Comparison of ENCODE assay signal across 9 mouse cellular contexts in genomic region chr11:120354304-120355276, GRCm38 (mm10). TPM values are rescaled to one million over a fixed set of nuclear protein-coding genes. Genes with fewer than 3 reads are reported as not detected.
DNase-seq lines count a peak whose midpoint lies in the region; ATAC-seq and TF ChIP-seq lines count a peak whose summit lies in the region.
"Had no signal": no experiment of that assay in that cellular context is flagged by ENCODE, and none has a peak within 500 bp of the region (broad histone marks: within the 10 kb centered on the region; RNA-seq: fewer than 3 reads in every experiment).

No protein-coding gene starts in this region.

- peaks cover 10% of the 10 kb centered on the region for H3K27me3 ChIP-seq in liver, embryonic 14.5 days (ENCODE audit: control insufficient read depth, insufficient read depth, low read length)
- H3K27me3 ChIP-seq in forebrain, embryonic 12.5 days: no peaks in the 10 kb centered on the region

- H3K4me1 ChIP-seq in bone marrow, adult 2 months (ENCODE audit: control insufficient read depth, insufficient read depth, low read length): peaks cover 8% of the 10 kb centered on the region; the same call in 1 of the 2 replicates
- H3K4me1 ChIP-seq in liver, embryonic 14.5 days (replicated peaks; ENCODE audit: control insufficient read depth in 2 of 2, insufficient read depth in 2 of 2, low read length in 1 of 2): peaks cover 40 to 58% of the 10 kb centered on the region in 2 experiments
- H3K4me1 ChIP-seq in forebrain, embryonic 12.5 days: peaks cover 58% of the 10 kb centered on the region

- H3K9ac ChIP-seq in liver, embryonic 14.5 days (replicated peaks): peak overlapping the region; percentile 67
- H3K9ac ChIP-seq in forebrain, embryonic 12.5 days: no peak overlapping the region

- H3K4me3 ChIP-seq in bone marrow, adult 2 months (replicated peaks; ENCODE audit: control insufficient read depth, low read depth, low read length): no peak overlapping the region
- H3K4me3 ChIP-seq in liver, embryonic 14.5 days (ENCODE audit: insufficient read depth in 1 of 2, low read depth in 2 of 2, low read length in 2 of 2): peak overlapping the region; percentile 23 to 40; a peak in 3 of 4 replicates
- H3K4me3 ChIP-seq in forebrain, embryonic 12.5 days (replicated peaks): no peak overlapping the region

- H3K4me2 ChIP-seq in liver, embryonic 14.5 days (ENCODE audit: low read depth): peak overlapping the region; percentile 63
- H3K4me2 ChIP-seq in forebrain, embryonic 12.5 days: no peak overlapping the region

- WGBS in bone marrow, adult 2 months: 75% methylated on average over 17 of the region's 17 CpGs
- WGBS in liver, embryonic 14.5 days (ENCODE audit: insufficient replicate concordance): 73% methylated on average over 17 of the region's 17 CpGs
- 89% methylated on average over 17 of the region's 17 CpGs for WGBS in forebrain, embryonic 12.5 days

- no peak for TF ChIP-seq CTCF in bone marrow, adult 2 months (IDR thresholded peaks at IDR 0.05; ENCODE audit: control insufficient read depth, insufficient read depth, low read length)
- no peak for TF ChIP-seq CTCF in liver, embryonic 14.5 days (IDR thresholded peaks at IDR 0.05; ENCODE audit: low read depth)

- ATAC-seq in liver, embryonic 14.5 days (ENCODE audit: insufficient read depth): no peak; the same call in 1 of the 2 replicates
- ATAC-seq in forebrain, embryonic 12.5 days (ENCODE audit: low FRiP score): no peak
- ATAC-seq: midbrain, embryonic 16.5 days had no signal

- no peaks in the 10 kb centered on the region for H3K36me3 ChIP-seq in liver, embryonic 14.5 days (replicated peaks; ENCODE audit: control insufficient read depth, insufficient read depth, low read depth)
- no peaks in the 10 kb centered on the region for H3K36me3 ChIP-seq in forebrain, embryonic 12.5 days (replicated peaks)

- peak overlapping the region; percentile 77 for H3K27ac ChIP-seq in bone marrow, adult 2 months (ENCODE audit: control insufficient read depth, insufficient read depth, low read depth, low read length, poor library complexity)
- peak overlapping the region; percentile 96 for H3K27ac ChIP-seq in liver, embryonic 14.5 days
- no peak overlapping the region for H3K27ac ChIP-seq in forebrain, embryonic 12.5 days

- no peak for TF ChIP-seq POLR2A in bone marrow, adult 2 months (IDR thresholded peaks at IDR 0.05; ENCODE audit: borderline replicate concordance, control insufficient read depth, low read depth, low read length)

- H3K9me3 ChIP-seq in liver, embryonic 14.5 days (ENCODE audit: control insufficient read depth, low read length): no peaks in the 10 kb centered on the region
- no peaks in the 10 kb centered on the region for H3K9me3 ChIP-seq in forebrain, embryonic 12.5 days

- DNase-seq in layer of hippocampus, adult 9-11 months: peak; percentile 4
- no peak for DNase-seq in layer of hippocampus, adult 11-12 months (ENCODE audit: low spot score)
- peak; percentile 60 for DNase-seq in MN1 (ENCODE audit: low spot score)
- DNase-seq in liver, embryonic 14.5 days (ENCODE audit: low read depth in 3 of 3, low spot score in 3 of 3): no peak
- DNase-seq in retina, postnatal 1 day: no peak
- DNase-seq: kidney, adult 18-20 months had no signal

- no peak for TF ChIP-seq EP300 in liver, embryonic 14.5 days (IDR thresholded peaks at IDR 0.05; ENCODE audit: low read depth)

RNA-seq across cellular contexts. Expression of gene Actg1, which starts 6.2 kb away (rescaled TPM):
- polyA plus RNA-seq in bone marrow, adult 2 months (2011; ENCODE audit: insufficient read depth, insufficient read length, low replicate concordance, missing spikeins): 387 and 760 TPM in 2 replicates
- polyA plus RNA-seq in liver, embryonic 14.5 days (2012; rRNA removed): 256 and 265 TPM in 2 replicates
- 451 and 544 TPM in 2 replicates for polyA plus RNA-seq in liver, embryonic 14.5 days (2014; fragmentation: Nextera tagmentation; extraction: Ambion mirVana)
- polyA plus RNA-seq in forebrain, embryonic 12.5 days (2016; fragmentation: Nextera tagmentation; extraction: Ambion mirVana): 2,923 and 2,975 TPM in 2 replicates

RNA-seq across cellular contexts. Expression of gene Fscn2, which starts 6.7 kb away (rescaled TPM):
- not detected in 2 replicates for polyA plus RNA-seq in bone marrow, adult 2 months (2011; ENCODE audit: insufficient read depth, insufficient read length, low replicate concordance, missing spikeins)
- polyA plus RNA-seq in liver, embryonic 14.5 days (2012; rRNA removed): not detected in 2 replicates
- polyA plus RNA-seq in liver, embryonic 14.5 days (2014; fragmentation: Nextera tagmentation; extraction: Ambion mirVana): not detected in 2 replicates
- polyA plus RNA-seq in forebrain, embryonic 12.5 days (2016; fragmentation: Nextera tagmentation; extraction: Ambion mirVana): 0.82 and 0.91 TPM in 2 replicates

RNA-seq across cellular contexts. Expression of gene Faap100, which starts 24.0 kb away (rescaled TPM):
- polyA plus RNA-seq in bone marrow, adult 2 months (2011; ENCODE audit: insufficient read depth, insufficient read length, low replicate concordance, missing spikeins): 3.1 and 10.9 TPM in 2 replicates
- 5.3 and 6.3 TPM in 2 replicates for polyA plus RNA-seq in liver, embryonic 14.5 days (2012; rRNA removed)
- polyA plus RNA-seq in liver, embryonic 14.5 days (2014; fragmentation: Nextera tagmentation; extraction: Ambion mirVana): 4.5 and 5.4 TPM in 2 replicates
- polyA plus RNA-seq in forebrain, embryonic 12.5 days (2016; fragmentation: Nextera tagmentation; extraction: Ambion mirVana): 47.3 and 47.4 TPM in 2 replicates

Comparison
In these comparisons a context has a peak if more than half of its experiments do, and no peak if none do; other contexts are left out.
1. DNase-seq: peak in layer of hippocampus, adult 9-11 months (single experiment) and MN1 (single experiment); none in layer of hippocampus, adult 11-12 months (single experiment), liver, embryonic 14.5 days (0 of 3) and retina, postnatal 1 day (single experiment).
2. H3K4me3 ChIP-seq: peak in liver, embryonic 14.5 days (2 of 2); none in bone marrow, adult 2 months (single experiment) and forebrain, embryonic 12.5 days (single experiment).